Mouse (Mus musculus): Measurements from ENCODE around the gene Lipc.

Lipc gene

DNA sequence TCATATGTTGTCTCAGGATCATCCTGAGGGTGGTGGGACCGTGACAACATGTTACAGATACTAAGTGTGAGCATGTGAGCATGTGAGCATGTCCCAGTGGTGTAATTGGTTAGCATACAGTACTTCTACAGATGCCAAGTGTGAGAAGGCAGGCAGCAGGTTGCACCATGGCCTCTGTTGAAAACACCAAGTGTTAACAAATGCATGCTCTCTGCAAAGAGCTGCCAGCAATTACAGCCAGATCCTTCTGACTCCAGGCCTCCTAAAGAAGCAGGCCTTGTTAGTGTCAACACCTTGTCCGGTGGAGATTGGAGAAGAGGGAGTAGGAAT, 36.7 kb downstream of the Lipc start:
- DNase-seq (ENCODE audit: low read depth, low spot score): no peak

DNA sequence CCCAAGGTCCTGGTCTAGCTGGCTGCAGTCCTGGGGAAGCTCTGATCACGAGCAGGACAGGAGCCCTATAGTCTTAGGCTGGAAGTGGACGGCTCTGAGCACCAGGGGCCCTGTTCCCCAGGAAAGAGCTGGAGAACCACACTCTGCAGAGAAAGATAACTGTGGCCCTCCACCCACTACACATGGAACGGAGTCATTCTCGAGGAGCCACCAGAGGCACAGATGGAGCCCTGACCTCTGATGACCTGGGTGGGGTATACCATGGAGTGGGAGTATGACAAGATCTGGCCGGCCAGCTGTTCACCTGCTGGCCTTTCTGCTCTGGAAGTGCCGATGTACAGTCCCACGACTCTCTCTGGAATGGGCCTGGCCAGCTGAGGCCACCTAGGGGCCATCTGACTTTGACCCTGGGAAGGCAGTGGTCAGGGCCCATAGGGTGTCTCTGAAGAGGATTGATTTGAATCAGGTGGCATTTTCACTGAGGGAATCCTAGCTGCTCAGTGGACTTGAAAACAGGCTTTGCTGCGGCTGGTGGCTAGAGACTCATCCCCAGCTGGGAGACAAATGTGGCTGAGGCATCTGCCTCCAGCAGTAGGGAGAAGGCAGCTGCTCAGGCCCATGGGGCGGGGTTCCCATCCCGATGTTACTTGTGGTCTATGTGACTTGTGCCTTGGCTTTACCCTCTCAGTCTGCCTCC, 37.2 kb downstream of the Lipc start:
- DNase-seq (ENCODE audit: low read depth, low spot score): no peak

GRCm38 (mm10) chr9:70911163-70911562, 40.9 kb downstream of the Lipc start:
- no peak for DNase-seq (ENCODE audit: low read depth, low spot score)

DNA sequence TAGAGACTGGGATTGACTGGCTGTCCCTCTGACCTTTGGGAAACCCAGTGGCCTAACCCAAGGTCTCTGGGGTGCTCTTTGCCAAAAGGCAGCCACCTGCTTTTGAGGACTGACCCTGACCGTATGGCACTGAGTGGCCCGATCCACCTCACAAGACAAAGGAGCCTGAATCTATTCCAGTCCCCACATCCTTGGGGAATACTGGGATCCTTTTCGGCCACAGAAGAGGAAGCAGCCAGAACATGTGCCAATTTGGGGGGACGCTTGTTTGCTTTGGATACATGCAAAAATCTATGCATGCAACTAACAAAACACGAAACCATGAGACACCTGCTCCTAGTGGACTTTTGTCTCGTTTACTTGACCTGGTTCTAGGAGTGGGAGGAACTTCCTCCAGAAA, 41.7 kb downstream of the Lipc start:
- no peak for DNase-seq (ENCODE audit: low read depth, low spot score)

DNA sequence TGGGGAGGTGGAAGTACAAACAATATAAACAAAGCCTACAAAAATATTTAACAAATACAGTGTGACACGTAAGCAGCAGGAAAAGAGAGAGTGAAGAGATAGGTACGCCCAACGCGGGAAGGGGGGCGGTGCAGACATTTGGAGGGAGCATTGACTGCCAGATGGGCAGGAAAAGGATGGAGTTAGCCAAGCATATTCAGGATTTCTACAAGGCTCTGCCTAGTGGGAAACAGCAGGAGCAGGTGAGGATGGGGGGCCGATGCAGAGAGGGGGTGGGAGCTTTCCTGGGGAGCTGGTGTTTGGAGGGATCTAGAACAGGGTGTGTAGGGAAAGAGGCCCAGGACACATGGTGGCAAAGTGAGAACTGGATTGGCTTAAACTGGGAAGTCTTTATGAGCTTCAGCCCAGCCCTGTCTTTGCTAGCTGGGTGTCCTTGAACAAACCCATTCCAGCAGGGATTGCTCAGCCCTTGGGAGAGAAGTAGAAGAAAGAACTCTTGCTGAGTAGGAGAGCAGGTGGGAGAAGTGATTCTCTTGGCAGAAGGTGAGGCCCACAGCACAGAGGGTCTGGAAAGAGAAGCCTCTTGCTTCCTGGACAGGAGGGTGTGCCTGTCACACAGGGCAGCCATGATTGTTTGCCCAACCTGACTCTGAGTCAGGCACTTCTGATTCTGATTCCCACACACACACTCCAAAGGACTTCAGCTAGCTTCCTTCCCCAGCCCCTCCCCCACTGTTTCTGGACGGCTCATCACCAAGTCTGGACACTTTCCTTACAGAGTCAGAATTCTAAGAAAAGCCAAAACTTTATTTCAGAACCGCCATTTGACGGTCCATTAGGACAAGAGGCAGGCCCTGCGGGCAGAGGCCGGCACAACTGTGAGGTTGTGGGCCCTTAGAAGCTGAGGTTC, 49.0 kb downstream of the Lipc start:
- DNase-seq (ENCODE audit: low read depth, low spot score): no peak

GRCm38 (mm10) chr9:70894201-70894600, 57.8 kb downstream of the Lipc start:
- DNase-seq (ENCODE audit: low read depth, low spot score): no peak

GRCm38 (mm10) chr9:70893526-70893925, 58.5 kb downstream of the Lipc start:
- DNase-seq (ENCODE audit: low read depth, low spot score): no peak

GRCm38 (mm10) chr9:70892627-70893026, 59.4 kb downstream of the Lipc start:
- DNase-seq (ENCODE audit: low read depth, low spot score): no peak

GRCm38 (mm10) chr9:70891431-70892133, 60.4 kb downstream of the Lipc start:
- no peak for DNase-seq (ENCODE audit: low read depth, low spot score)

DNA sequence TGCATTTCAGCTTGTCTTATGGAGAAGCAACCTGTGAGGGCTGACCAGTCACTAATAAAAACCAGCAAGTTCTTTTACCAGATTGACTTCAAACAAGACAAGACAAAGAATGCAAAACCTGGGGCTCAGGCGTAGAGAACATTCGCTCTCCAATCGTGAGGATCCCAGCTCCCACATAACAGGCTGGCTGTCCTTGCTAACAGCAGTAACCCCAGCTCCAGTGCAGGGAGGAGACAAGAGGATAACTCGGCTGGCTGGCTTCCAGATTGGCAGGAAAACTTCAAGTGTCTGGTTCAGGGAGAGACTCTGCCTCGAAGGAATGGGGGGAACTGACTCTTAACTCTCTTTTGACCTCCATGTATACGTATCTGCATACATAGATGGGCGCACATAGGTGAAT, 61.3 kb downstream of the Lipc start:
- DNase-seq (ENCODE audit: low read depth, low spot score): no peak

DNA sequence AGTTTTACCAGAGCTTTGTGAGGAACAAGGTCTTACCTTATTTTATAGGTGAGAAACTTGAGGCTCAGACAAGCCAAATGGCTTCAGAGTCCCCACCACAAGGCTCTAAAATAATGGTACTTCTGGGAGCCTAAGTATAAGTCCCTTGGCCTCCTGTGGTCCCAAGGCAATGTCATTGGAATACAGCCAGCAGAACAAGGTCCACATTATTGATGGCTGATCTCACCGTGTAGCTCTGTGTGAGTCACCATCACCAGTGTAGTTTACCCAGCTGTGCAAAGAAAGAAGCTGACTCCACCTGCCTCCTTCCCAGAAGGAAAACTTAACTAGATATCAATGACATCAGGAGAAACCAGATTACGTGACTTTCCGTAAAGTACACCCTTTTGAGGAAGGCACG, 63.1 kb downstream of the Lipc start:
- no peak for DNase-seq (ENCODE audit: low read depth, low spot score)

DNA sequence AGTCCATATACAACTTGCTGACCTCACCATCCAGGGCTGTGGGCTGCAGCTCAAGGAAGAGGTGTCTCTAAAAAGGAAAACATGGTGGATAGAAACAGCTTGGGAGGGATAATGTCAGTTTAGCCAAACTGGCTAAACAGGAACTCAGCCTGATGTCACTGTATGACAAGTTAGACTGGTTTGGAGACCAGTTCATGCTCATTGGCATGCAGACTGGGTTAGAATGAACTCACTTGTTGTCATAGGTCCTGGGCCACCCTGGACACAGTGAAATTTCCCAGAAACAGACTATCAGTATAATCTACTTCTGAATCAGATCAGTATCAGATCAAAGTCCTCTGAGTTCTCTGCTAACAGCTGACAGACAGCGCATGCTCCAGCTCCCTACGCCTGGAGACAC, 63.5 kb downstream of the Lipc start:
- no peak for DNase-seq (ENCODE audit: low read depth, low spot score)

DNA sequence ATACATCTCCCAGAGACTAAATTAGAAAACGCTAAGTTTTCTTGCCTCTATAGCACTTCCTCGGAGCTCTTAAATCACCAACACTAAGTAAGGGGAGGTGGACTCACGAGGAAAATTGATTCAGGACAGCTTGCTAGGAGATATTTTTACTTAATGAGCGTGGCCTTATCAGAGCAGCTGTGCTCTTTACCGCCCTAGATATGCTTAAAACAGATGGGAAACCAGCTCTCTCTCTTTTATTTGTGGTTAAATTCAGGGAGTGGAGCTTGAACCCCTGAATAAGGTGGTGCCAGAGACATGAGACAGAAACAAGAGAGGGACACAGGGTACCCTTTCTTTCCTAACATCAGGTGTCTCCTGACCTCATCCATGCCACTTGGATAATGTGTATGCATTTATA, 70.0 kb downstream of the Lipc start:
- no peak for DNase-seq (ENCODE audit: low read depth, low spot score)

GRCm38 (mm10) chr9:70878823-70879222, 73.2 kb downstream of the Lipc start:
- DNase-seq (ENCODE audit: low read depth, low spot score): no peak

DNA sequence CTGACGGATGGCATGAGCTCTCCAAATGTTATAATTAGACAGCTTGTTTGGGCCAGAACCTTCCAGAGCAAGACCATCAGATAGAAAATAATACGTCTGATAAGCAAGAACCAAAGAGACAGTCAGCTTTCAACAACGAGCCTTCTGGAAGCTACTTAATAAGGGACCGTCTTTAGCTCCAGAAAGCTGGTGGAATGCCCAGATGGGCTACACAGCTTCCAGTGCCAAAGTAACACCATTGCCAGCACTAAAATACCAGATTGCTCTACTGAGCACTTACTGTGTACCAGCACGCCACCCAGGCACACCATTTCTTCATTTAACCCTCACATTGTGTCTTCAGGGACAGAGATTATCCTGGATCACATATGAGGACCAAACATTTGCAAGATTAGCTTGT, 73.9 kb downstream of the Lipc start:
- DNase-seq (ENCODE audit: low read depth, low spot score): no peak

DNA sequence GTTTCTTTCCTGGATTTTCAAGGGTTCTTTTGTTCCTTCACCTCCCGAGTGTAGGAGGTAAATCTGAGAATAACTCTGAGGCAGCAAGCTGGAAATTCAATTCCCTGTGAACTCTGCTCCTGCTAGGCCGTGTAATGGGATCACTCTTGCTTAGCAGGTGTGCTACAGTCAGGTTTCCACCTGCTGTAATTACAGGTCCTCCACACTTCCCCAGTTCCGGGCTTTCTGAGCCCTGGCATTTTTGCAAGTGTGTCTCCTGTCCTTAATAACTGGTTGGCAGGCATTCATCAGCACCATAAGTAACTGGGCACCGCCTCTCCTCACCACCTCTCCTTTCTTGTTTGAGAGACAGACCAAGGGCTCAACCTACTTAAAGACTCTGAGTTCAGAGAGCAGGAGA, 76.5 kb downstream of the Lipc start:
- no peak for DNase-seq (ENCODE audit: low read depth, low spot score)

- DNase-seq (ENCODE audit: low read depth, low spot score): no peak
Observed at GRCm38 (mm10) chr9:70875059-70875458, 77.0 kb downstream of the Lipc start.

GRCm38 (mm10) chr9:70872675-70873074, 79.4 kb downstream of the Lipc start:
- DNase-seq (ENCODE audit: low read depth, low spot score): no peak

- DNase-seq (ENCODE audit: low read depth, low spot score): no peak
Observed at GRCm38 (mm10) chr9:70870326-70870725, 81.7 kb downstream of the Lipc start.

DNA sequence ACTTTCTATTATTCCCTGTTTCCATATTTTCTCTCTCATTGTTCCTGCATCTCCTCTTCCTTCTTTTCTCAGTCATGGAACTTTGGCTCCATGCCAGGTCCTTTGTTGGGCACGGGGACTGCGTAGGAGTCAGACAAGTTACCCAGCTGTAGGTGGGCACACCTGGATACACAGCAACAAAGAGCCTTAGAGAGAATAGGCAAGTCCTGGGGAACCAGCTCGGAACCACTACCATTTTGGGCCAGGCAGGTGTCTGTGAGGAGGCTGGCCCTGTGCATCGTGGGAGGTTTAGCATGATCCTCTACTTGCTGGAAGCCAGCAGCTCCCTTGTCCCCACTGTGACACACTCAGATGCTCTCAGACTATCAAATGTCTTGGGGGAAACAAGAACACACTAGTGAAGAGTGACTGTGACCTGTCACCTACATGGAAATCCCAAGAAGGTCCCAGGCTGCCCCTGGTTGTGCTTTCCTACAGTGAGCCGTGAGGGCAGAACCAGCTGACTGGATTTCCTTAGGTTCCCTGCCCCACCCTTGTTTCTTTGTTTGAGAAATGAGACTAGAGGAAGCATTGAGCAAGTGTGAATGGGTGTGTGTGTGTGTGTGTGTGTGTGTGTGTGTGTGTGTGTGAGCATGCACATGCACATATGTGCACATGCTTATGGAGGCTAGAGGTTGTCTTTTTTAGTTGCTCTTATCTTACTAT, 82.7 kb downstream of the Lipc start:
- DNase-seq (ENCODE audit: low read depth, low spot score): no peak

DNA sequence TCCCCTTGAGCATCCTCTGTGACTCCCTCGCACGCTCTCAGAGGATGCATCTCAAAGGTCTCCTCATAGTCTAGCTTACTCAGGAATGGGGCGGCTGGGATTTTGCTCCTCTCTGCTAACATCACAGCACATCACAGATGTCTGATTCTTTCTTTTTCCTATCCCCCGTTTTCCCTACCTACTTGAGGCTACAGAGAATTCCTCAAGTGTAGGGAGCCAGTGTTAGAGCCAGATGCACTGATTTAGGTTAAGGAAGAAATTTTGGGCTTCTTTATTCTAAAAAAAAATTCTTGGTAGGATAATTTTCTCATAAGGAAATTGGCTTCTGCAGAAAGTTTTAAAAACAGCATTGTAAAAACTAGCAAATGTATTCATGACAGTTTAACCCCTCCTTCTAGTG, 84.6 kb downstream of the Lipc start:
- no peak for DNase-seq (ENCODE audit: low read depth, low spot score)

DNA sequence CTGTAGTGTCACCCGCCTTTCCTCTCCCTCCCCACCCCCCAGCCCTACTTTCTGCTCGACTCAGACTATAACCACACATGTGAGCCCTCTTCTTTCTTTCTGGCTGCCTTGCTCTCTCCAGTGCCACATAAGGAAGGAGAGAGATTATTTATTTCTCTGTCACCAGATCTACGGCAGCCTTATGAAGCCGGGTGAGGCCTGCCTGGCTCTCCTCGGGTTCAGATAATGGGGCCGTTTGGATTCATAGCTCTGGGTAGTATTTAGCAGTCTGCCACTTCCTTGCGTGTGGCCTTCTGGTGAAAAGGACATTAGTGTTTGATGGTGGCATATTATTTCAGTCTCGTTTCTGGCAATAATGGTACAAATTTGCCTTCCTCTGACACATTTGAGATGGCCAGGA, 88.0 kb downstream of the Lipc start:
- no peak for DNase-seq (ENCODE audit: low read depth, low spot score)
